Mouse (Mus musculus) lung, embryonic 14.5 days (tissue): ENCODE measurements around the gene Kif13a. TPM values are rescaled to one million over a fixed set of nuclear protein-coding genes. Genes with fewer than 3 reads are reported as not detected.

Experiments used
- ATAC-seq: fragments of 200-750 bp; cut with Nextera tagmentation; 2 replicates; pipeline ENCODE4 v1.8.0; 2017; ENCODE audit warnings: mild to moderate bottlenecking, moderate TSS enrichment, moderate library complexity; ENCODE audit not compliant: insufficient read depth
- DNase-seq: peaks from one replicate; pipeline ENCODE4 v3.0.0-alpha.2; 2015
- H3K27ac ChIP-seq: fragments of 300-500 bp; sonication (generic); 2 replicates; pipeline ENCODE4 v1.5.1; 2014; ENCODE audit warnings: low read depth, mild to moderate bottlenecking, moderate library complexity
- H3K27me3 ChIP-seq: fragments of 300-500 bp; sonication (generic); 2 replicates; pipeline ENCODE4 v1.6.1; 2014; ENCODE audit warnings: low read length, control low read depth; ENCODE audit not compliant: insufficient read depth
- H3K36me3 ChIP-seq: fragments of 300-500 bp; sonication (generic); 2 replicates; pipeline ENCODE4 v1.6.1; 2014; ENCODE audit warnings: control low read depth; ENCODE audit not compliant: insufficient read depth
- H3K4me1 ChIP-seq: fragments of 300-500 bp; sonication (generic); 2 replicates; pipeline ENCODE4 v1.6.1; 2014; ENCODE audit warnings: antibody characterized with exemption, control low read depth; ENCODE audit not compliant: insufficient read depth
- H3K4me2 ChIP-seq: fragments of 300-500 bp; sonication (generic); 2 replicates; pipeline ENCODE4 v1.6.1; 2014; ENCODE audit warnings: mild to moderate bottlenecking
- H3K4me3 ChIP-seq: fragments of 300-500 bp; sonication (generic); 2 replicates; pipeline ENCODE4 v1.5.1; 2014; ENCODE audit warnings: low read depth, low read length
- H3K9ac ChIP-seq: fragments of 300-500 bp; sonication (generic); 2 replicates; pipeline ENCODE4 v1.6.1; 2014
- H3K9me3 ChIP-seq: fragments of 300-500 bp; sonication (generic); 2 replicates; pipeline ENCODE4 v1.6.1; 2016; ENCODE audit warnings: low read depth, low read length, control low read depth
- CTCF ChIP-seq: IDR thresholded peaks from 2 replicates; pipeline ENCODE4 v1.5.1; 2016; ENCODE audit warnings: antibody characterized with exemption, low read depth
- WGBS: fragments of 180-500 bp; shearing (Covaris S2); extraction: QIAGEN DNeasy Blood & Tissue Kit; methylation state at CpG from one replicate; pipeline ENCODE4 v1.1.7; 2014; 5-methylcytosine and 5-hydroxymethylcytosine counted together
- polyA plus RNA-seq: library from polyadenylated mRNA; unstranded; fragments of >200 nt; fragmentation: Nextera tagmentation; extraction: Ambion mirVana; gene quantifications from 2 replicates; pipeline ENCODE4 v1.2.1, GENCODE M21; 2014

The Kif13a gene
- polyA plus RNA-seq, 1 experiment from 2014 or later = 40.4 TPM

DNA sequence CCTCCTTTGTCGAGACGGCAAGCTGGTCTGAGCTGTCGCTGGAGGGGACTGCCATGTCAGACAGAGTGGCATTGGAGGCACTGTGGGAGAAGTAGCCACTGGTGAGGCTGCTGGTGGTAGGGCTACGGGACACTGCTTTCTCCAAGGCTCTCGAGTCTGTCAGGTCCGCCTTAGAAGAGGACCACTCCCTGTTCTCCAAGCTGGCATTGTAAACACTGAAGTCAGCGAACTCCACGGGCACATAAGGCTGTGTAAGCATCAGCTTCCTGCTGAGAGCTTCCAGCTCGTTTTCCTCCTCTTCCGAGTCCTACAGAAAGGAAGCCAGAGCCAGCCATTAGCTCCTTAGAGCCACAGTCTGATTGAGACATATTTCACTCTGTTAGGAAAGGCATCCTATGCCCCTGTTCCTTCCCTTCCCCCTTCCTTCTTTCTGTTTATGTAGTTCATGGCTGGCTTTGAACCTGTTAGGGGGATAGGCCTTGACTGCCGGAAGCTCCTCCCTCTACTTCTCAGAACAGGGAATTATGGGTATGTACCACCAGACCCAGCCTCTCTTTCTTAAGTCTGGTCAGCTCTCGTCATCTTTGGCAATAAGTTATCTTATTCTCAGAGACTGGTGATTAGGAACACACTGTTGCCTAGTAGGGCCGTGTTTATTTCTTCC is 177.0 kb downstream of the Kif13a start:
- ATAC-seq = peak; percentile 52; the same call in 1 of the 2 replicates
- H3K4me3 ChIP-seq = no peak overlapping the region

GRCm38 (mm10) chr13:46748138-46748873 is 181.4 kb downstream of the Kif13a start:
- H3K4me2 ChIP-seq = no peak overlapping the region
- no peak for ATAC-seq
- WGBS = 71% methylated on average over 5 of the region's 5 CpGs
- DNase-seq = no peak
- no peaks in the 10 kb centered on the region; the same call in 1 of the 2 replicates for H3K4me1 ChIP-seq
- no peak overlapping the region for H3K27ac ChIP-seq
- H3K9me3 ChIP-seq = no peaks in the 10 kb centered on the region
- H3K9ac ChIP-seq = no peak overlapping the region
- H3K27me3 ChIP-seq = no peaks in the 10 kb centered on the region
- no peak overlapping the region for H3K4me3 ChIP-seq
- no peak for TF ChIP-seq CTCF
- H3K36me3 ChIP-seq = peaks cover 34% of the 10 kb centered on the region

More for the DNA sequence above, 177.0 kb downstream of the Kif13a start:
- WGBS = 58% methylated on average over 13 of the region's 13 CpGs
- no peak for TF ChIP-seq CTCF
- peak overlapping the region; percentile 51 for H3K27ac ChIP-seq
- no peaks in the 10 kb centered on the region for H3K27me3 ChIP-seq
- no peak overlapping the region for H3K4me2 ChIP-seq
- no peaks in the 10 kb centered on the region; the same call in 1 of the 2 replicates for H3K4me1 ChIP-seq
- peak; percentile 39 for DNase-seq
- H3K9me3 ChIP-seq = no peaks in the 10 kb centered on the region
- no peak overlapping the region for H3K9ac ChIP-seq
- H3K36me3 ChIP-seq = peaks cover 37% of the 10 kb centered on the region

GRCm38 (mm10) chr13:46743821-46744220 is 185.8 kb downstream of the Kif13a start:
- H3K4me2 ChIP-seq = no peak overlapping the region
- no peak overlapping the region for H3K27ac ChIP-seq
- ATAC-seq (no peak), DNase-seq (no peak)
- H3K4me3 ChIP-seq = no peak overlapping the region
- 0 out of 2 replicates have a peak, but pooled peaks cover 5% of the 10 kb centered on the region for H3K36me3 ChIP-seq
- H3K27me3 ChIP-seq = no peaks in the 10 kb centered on the region
- H3K9me3 ChIP-seq = no peaks in the 10 kb centered on the region
- WGBS = 75% methylated on average over 8 of the region's 8 CpGs
- H3K4me1 ChIP-seq = no peaks in the 10 kb centered on the region
- no peak overlapping the region for H3K9ac ChIP-seq
- no peak for TF ChIP-seq CTCF

- WGBS = 62% methylated on average over 2 of the region's 2 CpGs
- H3K36me3 ChIP-seq = no peaks in the 10 kb centered on the region
- H3K27ac ChIP-seq = no peak overlapping the region
- no peak for ATAC-seq
- H3K9me3 ChIP-seq = no peaks in the 10 kb centered on the region
- H3K4me3 ChIP-seq = no peak overlapping the region
- H3K4me2 ChIP-seq = no peak overlapping the region
- no peaks in the 10 kb centered on the region for H3K4me1 ChIP-seq
- H3K27me3 ChIP-seq = no peaks in the 10 kb centered on the region
- DNase-seq = no peak
- H3K9ac ChIP-seq = no peak overlapping the region
- TF ChIP-seq CTCF = no peak
Observed at GRCm38 (mm10) chr13:46742367-46742766, 187.3 kb downstream of the Kif13a start.

- no peak for DNase-seq
- H3K9me3 ChIP-seq = no peaks in the 10 kb centered on the region
- TF ChIP-seq CTCF = no peak
- 0 out of 2 replicates have a peak, but pooled peaks cover 4% of the 10 kb centered on the region for H3K4me1 ChIP-seq
- H3K36me3 ChIP-seq = no peaks in the 10 kb centered on the region
- no peak for ATAC-seq
- H3K27me3 ChIP-seq = no peaks in the 10 kb centered on the region
- no peak overlapping the region for H3K27ac ChIP-seq
- 68% methylated on average over 7 of the region's 7 CpGs for WGBS
- H3K9ac ChIP-seq = no peak overlapping the region
- H3K4me2 ChIP-seq = no peak overlapping the region
- no peak overlapping the region for H3K4me3 ChIP-seq
Observed at GRCm38 (mm10) chr13:46739426-46739825, 190.2 kb downstream of the Kif13a start.

DNA sequence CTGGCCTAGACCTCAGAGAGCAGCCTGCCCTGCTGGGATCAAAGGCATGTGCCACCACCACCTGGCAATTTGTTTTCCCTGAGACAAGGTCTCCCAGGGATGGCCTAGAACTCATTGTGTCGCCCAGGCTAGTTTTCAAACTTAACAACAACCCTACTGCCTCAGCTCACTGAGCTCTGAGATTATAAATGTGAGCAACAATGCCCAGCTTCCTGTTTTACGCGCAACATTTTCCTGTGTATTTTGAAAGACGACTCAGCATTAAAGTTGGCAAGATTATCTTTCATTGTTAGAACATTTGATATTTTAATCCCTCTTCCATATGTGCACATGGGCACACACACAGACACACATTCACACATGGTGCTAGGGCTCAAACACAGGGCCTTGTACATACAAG is 192.2 kb downstream of the Kif13a start:
- no peak for TF ChIP-seq CTCF
- DNase-seq (no peak), ATAC-seq (no peak)
- Histone ChIP-seq H3K27me3 (no peaks in the 10 kb centered on the region), H3K4me2 (no peak overlapping the region), H3K27ac (no peak overlapping the region), H3K4me3 (no peak overlapping the region), H3K9me3 (no peaks in the 10 kb centered on the region), H3K36me3 (no peaks in the 10 kb centered on the region), H3K4me1 (0 out of 2 replicates have a peak, but pooled peaks cover 4% of the 10 kb centered on the region), H3K9ac (no peak overlapping the region)
- WGBS = 65% methylated on average over 4 of the region's 4 CpGs

- peak; percentile 51 for DNase-seq
- H3K36me3 ChIP-seq = no peaks in the 10 kb centered on the region
- H3K9ac ChIP-seq = peak overlapping the region; percentile 62
- H3K27me3 ChIP-seq = no peaks in the 10 kb centered on the region
- H3K27ac ChIP-seq = peak overlapping the region; percentile 36; the same call in 1 of the 2 replicates
- H3K4me3 ChIP-seq = peak overlapping the region; percentile 46
- ATAC-seq = no peak
- no peak for TF ChIP-seq CTCF
- 0 out of 2 replicates have a peak, but pooled peaks cover 4% of the 10 kb centered on the region for H3K4me1 ChIP-seq
- peak overlapping the region; percentile 84 for H3K4me2 ChIP-seq
- 1% methylated on average over 12 of the region's 12 CpGs for WGBS
- H3K9me3 ChIP-seq = no peaks in the 10 kb centered on the region
Observed at GRCm38 (mm10) chr13:46736479-46736865, 193.2 kb downstream of the Kif13a start.
